Mouse (Mus musculus) inflammation-experienced regulatory T-cells, adult 6 months (primary cell): ENCODE data around the gene Ncoa3. TPM values are rescaled to one million over a fixed set of nuclear protein-coding genes. Genes with fewer than 3 reads are reported as not detected.
"Not testable (repeated sequence)": the region's sequence is repeated elsewhere in the genome, so short reads cannot be mapped to it uniquely, and the experiment has no call there.

Experiments used
- ATAC-seq: one replicate; pipeline ENCODE4 v1.8.0; 2017
- polyA plus RNA-seq, 3 experiments: library from polyadenylated mRNA; unstranded; fragments of 100-300 nt; shearing (Covaris generic); gene quantifications; one replicate each; pipeline ENCODE4 v1.2.1; 2017

Ncoa3 gene
- polyA plus RNA-seq, 3 experiments from 2014 or later = 36.0 to 74.1 (median 67.4) TPM

- no peak for ATAC-seq
Observed at GRCm38 (mm10) chr2:166079961-166080885, 87.8 kb downstream of the Ncoa3 start.

GRCm38 (mm10) chr2:166080967-166081750, 88.7 kb downstream of the Ncoa3 start:
- ATAC-seq = no peak

GRCm38 (mm10) chr2:166082193-166082592, 89.8 kb downstream of the Ncoa3 start:
- no peak for ATAC-seq

- ATAC-seq = no peak
Observed at GRCm38 (mm10) chr2:166082661-166083060, 90.2 kb downstream of the Ncoa3 start.

GRCm38 (mm10) chr2:166083542-166084031, 91.2 kb downstream of the Ncoa3 start:
- ATAC-seq = no peak

GRCm38 (mm10) chr2:166084111-166084510, 91.7 kb downstream of the Ncoa3 start:
- ATAC-seq = no peak

GRCm38 (mm10) chr2:166084964-166085363, 92.5 kb downstream of the Ncoa3 start:
- not testable (repeated sequence) for ATAC-seq

- no peak for ATAC-seq
Observed at GRCm38 (mm10) chr2:166085780-166086179, 93.3 kb downstream of the Ncoa3 start.

GRCm38 (mm10) chr2:166086457-166087233, 94.2 kb downstream of the Ncoa3 start:
- ATAC-seq = no peak

- ATAC-seq = no peak
Observed at GRCm38 (mm10) chr2:166088991-166089390, 96.6 kb downstream of the Ncoa3 start.

- no peak for ATAC-seq
Observed at GRCm38 (mm10) chr2:166090131-166090581, 97.7 kb downstream of the Ncoa3 start.

GRCm38 (mm10) chr2:166091599-166091998, 99.2 kb downstream of the Ncoa3 start:
- ATAC-seq = no peak

GRCm38 (mm10) chr2:166092412-166092811, 100.0 kb downstream of the Ncoa3 start:
- ATAC-seq = no peak

GRCm38 (mm10) chr2:166096300-166096699, 103.9 kb downstream of the Ncoa3 start:
- no peak for ATAC-seq

- no peak for ATAC-seq
Observed at GRCm38 (mm10) chr2:166096834-166097233, 104.4 kb downstream of the Ncoa3 start.

- no peak for ATAC-seq
Observed at GRCm38 (mm10) chr2:166097443-166098291, 105.2 kb downstream of the Ncoa3 start.

- ATAC-seq = no peak
Observed at GRCm38 (mm10) chr2:166098292-166098933, 106.0 kb downstream of the Ncoa3 start.

GRCm38 (mm10) chr2:166100309-166101262, 108.2 kb downstream of the Ncoa3 start:
- no peak for ATAC-seq

- no peak for ATAC-seq
Observed at GRCm38 (mm10) chr2:166102893-166103292, 110.5 kb downstream of the Ncoa3 start.

GRCm38 (mm10) chr2:166105911-166106310, 113.5 kb downstream of the Ncoa3 start:
- no peak for ATAC-seq
